Mouse (Mus musculus) gastrocnemius, postnatal 4 days (tissue): ENCODE measurements around the gene Hexim2. TPM values are rescaled to one million over a fixed set of nuclear protein-coding genes. Genes with fewer than 3 reads are reported as not detected.

ENCODE experiments used
- DNase-seq, 2 experiments: peaks; one replicate each; pipeline ENCODE4 v3.0.0; 2021 to 2022; ENCODE audit warnings: low spot score in 2 of 2, mixed read lengths in 2 of 2
- total RNA-seq, 2 experiments: library from RNA; stranded (reverse); gene quantifications; 2 replicates each; pipeline ENCODE4 v1.2.3; 2021

The Hexim2 gene
- total RNA-seq, 2 experiments from 2014 or later: 6.3 to 7.0 TPM

DNA sequence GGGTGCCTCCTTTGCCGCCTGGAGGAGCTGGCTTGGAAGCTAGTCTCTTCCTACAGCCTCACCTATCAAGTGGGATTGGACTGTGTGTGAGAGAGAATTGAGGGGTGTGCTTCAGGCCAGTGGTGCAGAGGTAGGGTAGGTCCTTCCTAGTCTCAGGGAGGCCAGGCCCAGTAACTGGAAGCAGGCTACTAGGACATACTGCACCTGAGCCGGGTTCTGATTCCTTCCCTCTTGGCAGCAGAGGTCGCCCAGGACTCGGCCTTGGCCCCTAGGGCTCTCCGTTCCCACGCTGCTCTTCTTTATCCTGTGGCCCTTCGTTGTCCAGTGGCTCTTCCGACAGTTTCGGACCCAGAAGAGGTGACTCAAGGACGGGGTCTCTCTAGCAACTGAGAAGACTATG, 20.9 kb upstream of the Hexim2 start:
- DNase-seq: no peak

DNA sequence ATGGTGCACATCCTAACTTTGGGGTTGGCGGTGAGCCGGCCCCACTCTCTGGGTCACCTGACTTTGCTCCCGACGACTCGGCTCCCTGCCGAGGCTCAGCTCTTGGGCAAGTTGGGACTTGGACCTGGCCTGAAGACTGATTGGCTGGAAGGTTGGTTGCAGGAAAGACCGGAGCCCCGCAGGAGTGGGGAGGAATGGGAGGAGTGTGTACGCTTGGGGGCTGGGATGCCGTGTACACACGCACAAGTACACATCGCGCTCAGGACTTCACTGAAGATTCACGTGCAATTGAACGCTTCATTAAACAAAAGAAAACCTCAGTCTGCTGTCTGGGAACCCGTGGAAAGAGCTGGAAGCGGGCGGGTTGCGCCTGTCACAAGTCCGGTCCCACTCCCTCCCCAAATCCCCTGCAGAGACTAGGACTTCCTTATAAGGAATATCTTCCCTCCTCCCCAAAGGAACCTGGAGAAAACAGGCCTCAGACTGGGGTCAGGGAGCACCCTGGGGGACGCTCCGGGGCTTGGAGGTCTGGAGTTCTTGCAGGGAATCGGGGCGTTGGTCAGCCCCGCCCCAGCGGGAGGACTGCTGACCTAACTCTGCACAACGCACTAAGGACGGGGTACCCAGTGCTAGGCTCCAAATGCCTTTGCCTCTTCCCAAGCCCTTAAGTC, 20.2 kb upstream of the Hexim2 start:
- peak; percentile 62 to 74 for DNase-seq

DNA sequence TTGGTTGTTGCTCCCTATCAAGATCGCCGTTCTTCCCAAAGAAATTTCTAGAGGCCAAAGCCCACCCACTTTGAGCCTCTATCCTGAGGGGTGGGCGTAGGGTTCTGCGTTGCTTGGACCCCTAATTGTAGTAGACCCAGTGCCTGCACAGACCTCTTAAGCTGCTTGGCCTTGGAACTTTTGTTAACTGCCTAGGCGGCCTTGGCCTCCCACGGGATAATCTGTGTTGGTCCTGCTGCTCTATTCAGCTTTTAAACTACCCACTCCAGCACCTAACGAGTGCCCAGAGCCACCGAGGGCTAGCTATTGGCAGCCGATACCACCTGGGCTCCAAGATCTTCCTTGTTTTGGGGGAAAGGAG, 19.7 kb upstream of the Hexim2 start:
- DNase-seq: no peak

DNA sequence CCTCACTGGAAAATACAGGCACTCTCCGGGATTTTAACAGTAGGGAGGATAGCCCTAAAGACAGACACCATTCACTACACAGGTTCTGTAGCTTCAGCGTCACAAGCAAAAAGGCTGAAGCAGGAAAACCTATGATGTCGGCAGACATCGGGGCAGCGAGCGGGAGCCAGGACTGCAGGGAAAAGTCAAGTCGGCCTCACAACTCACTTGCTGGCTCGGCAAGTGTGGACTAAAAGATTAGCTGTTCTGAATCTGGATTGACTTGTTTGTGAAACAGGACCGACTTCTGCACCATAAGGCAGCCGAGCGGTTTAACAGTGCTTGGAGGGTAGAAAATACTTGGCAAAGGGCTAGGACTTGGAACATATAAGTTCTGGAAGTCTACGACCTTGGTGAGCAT, 19.2 kb upstream of the Hexim2 start:
- no peak for DNase-seq

DNA sequence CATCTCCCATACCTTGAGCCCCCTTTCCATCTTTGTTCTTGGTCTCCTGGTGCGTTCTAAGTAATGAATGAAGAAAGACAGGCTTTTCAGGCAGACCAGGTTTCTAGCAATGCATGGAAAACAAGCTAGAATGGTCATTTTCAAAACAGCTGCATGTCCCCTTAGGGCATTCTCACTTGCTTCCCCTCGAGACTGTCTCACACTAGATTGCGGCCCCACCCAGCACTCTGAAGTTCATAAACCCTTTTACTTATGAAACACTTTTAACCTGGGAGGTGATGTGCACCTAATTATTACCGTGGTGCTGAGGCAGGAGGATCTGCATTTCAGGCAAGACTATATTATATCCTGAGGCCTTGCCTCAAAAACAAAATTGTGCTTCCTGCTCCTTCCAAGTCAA, 18.5 kb upstream of the Hexim2 start:
- no peak for DNase-seq

DNA sequence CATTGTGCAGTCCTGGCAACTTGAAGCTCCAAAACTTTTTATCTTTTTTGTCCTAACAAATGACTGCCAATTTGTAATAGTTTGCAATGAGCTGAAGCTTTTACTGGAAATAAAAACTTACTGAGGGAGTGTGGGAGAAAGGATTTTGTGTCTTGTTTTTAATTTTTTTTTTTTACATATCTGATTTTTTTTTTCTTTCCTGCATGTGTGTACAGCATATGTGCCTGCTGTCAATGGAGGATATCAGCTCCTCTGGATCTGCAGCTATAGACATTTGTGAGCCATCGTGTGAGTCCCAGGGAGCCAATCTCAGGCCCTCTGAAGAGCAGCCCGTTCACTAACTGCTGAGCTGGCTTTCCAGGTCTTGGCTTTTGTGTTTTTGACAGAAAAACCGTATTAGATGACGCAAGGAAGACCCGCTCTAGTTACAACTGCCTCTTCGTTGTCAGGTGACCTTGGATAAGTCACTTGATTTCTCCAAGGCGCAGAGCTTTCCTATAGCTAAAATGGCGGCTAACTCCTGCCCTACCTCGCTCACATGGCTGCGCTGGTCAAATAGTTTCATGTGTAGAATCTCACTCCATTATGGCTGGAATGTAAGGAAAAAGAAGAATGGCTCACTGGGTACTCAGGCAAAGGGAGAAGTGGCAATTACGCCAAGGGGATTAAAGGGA, 17.8 kb upstream of the Hexim2 start:
- DNase-seq: no peak

DNA sequence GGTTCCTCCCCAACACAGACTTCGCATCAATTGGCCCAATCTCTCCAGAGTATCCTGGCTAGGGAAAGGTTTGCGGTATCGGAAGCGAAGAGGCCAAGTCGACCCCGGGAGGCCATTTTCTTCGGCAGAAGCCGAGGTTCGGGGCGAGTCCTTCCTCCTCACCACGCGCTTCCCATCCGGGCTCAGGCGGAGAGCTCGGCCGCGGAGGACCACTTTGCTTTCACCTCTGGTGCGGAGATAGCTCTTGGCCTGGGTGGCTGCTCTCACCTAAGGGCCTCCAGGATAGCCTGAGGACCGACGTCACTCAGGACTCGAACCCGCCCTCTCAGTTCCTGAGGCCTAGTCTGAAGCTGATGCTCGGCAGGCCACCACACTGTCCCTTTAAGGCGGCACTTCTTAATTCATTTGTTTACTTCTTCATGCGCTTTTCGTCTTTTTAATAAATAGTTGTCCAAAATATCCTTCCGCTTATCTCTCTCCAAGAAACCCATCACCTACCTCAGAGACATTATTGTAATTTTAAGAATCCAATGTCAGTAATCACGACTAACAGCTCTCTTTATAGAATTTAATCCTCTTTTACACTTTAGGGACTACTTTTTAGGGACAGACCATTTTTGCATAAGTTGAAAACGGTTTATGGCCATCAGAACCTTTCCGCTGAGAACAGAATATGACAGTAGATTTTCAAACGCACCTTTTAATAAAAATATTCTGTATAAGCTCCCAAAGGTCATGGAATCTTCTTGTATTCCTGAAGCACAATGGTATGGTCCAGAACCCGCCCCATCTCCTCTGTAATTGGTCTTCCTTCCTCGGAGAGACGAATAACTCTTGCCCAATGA, 16.8 kb upstream of the Hexim2 start:
- DNase-seq: peak; percentile 53 to 77

DNA sequence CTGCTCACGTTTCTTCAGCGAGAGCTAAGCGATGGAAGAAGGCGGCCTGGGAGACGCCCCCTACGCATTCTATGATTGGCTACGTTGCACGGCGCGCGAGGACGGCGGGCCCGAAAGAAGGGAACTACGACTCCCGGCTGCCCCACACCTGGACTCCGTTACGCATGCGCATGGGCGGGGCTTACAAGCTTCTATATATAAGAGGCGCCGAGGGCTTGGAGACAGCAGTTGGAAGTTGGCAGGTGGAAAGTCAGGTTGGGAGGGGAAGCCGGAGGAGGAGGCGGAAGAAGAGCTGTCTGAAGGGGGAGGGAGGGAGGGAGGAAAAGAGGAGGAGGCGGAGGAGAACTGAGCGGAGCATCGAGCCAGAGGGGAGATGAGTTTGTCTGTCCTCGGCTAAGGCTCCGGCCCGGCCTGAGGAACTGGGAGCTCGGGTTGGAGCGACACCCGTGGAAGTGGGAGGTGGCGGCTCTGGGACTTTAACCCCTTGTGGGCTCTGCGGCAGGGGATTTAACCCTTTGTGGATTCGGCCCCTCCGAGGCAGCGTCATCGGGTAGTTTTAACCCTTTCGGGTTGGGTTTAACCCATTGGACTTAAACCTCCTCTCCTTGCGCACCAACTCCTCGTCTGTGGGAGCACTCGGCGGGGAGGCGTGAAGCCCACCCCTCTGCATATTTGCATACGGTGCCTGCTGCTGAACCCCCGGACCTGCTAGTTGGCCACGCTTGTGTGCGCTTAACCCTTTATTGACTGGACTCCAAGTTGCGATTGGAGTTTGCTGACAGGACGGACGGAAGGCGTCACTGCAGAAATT, 16.0 kb upstream of the Hexim2 start, which contains the start of gene Hexim1:
Gene Hexim1, plus strand, starts transcription at position 224 of the 811 bp plus-strand sequence.
- peak; percentile 98 to 99 for DNase-seq

DNA sequence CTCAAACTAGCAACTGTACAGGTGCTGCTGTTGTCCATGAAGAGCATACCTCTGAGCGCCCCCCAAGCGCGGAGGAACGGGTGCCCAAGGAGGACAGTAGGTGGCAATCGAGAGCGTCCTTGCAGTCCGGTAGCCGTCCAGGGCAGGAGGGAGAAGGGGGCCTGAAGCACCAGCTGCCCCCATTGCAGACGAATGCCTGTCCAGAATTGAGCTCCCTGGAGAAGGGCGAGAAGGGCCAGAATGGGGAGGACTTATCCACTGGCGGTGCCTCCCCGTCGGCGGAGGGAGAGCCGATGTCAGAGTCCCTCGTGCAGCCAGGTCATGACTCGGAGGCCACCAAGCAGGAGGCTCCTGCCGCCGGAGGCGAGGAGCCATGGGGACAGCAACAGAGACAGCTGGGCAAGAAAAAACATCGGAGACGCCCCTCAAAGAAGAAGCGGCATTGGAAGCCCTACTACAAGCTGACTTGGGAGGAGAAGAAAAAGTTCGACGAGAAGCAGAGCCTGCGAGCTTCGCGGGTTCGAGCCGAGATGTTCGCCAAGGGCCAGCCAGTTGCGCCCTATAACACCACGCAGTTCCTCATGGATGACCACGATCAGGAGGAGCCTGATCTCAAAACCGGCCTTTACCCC, 15.2 kb upstream of the Hexim2 start:
- DNase-seq: peak in 1 of 2 experiments; percentile 82

DNA sequence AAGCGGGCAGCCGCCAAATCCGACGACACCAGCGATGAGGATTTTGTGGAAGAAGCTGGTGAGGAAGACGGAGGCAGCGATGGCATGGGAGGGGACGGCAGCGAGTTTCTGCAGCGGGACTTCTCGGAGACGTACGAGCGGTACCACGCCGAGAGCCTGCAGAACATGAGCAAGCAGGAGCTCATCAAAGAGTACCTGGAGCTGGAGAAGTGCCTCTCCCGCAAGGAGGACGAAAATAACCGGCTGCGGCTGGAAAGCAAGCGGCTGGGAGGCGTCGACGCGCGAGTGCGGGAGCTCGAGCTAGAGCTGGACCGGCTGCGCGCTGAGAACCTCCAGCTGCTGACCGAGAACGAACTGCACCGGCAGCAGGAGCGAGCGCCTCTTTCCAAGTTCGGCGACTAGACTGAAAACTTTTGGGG, 14.6 kb upstream of the Hexim2 start:
- peak in 1 of 2 experiments; percentile 61 for DNase-seq

DNA sequence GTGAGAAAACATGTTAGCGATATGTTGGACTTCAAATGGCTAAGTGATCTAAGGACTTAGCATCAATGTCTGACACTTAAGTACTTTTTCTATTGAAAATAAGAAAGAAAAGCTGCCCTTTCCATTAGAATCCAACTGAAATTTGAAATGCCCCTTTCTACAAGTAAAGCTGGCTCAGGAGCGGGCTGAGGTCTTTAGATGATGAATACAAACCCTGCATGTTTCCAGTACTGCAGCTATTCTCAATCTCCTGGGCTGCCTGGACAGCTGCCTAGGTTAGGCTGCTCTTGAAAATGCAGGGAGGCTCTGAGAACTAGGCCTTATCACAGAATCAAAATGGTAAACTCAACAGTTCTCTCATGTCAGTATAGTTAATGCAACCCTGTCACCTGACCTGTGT, 13.4 kb upstream of the Hexim2 start:
- DNase-seq: no peak

DNA sequence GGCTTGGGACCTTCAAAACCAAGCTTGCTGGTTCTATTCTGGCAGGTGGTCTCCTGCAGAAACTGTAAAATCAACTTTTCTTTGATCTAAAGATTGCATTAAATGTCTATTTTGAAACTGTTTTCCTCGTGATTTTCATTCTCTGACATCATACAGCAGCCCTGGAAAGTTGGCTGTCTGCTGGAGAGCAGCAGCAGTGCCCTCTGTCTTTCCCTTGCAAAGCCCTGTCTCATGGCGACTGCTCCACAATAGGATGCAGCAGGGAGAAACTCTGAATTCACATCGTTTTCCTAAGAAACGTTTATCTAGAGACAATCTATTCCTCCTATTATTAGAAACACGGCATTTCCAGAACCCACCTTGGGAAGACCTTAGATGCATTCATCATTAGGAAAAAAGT, 12.6 kb upstream of the Hexim2 start:
- no peak for DNase-seq

DNA sequence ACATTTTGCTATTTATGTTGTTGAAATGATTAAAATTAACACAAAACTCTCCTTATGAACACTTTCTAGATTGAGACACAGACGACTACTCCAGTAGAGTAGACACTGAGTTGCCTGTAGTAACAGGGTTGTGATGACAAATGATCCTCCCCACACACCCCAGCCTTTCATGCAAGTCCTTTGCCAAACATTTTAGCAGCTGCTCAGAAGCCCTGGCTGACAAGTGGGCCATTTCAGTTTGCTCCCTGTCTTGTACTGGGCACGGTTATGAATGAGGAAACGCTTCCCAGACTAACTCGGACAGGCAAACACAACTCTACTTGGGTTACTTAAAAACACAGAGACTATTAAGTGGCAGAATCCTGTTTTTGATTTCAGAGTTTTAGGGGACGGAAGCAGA, 11.9 kb upstream of the Hexim2 start:
- no peak for DNase-seq

DNA sequence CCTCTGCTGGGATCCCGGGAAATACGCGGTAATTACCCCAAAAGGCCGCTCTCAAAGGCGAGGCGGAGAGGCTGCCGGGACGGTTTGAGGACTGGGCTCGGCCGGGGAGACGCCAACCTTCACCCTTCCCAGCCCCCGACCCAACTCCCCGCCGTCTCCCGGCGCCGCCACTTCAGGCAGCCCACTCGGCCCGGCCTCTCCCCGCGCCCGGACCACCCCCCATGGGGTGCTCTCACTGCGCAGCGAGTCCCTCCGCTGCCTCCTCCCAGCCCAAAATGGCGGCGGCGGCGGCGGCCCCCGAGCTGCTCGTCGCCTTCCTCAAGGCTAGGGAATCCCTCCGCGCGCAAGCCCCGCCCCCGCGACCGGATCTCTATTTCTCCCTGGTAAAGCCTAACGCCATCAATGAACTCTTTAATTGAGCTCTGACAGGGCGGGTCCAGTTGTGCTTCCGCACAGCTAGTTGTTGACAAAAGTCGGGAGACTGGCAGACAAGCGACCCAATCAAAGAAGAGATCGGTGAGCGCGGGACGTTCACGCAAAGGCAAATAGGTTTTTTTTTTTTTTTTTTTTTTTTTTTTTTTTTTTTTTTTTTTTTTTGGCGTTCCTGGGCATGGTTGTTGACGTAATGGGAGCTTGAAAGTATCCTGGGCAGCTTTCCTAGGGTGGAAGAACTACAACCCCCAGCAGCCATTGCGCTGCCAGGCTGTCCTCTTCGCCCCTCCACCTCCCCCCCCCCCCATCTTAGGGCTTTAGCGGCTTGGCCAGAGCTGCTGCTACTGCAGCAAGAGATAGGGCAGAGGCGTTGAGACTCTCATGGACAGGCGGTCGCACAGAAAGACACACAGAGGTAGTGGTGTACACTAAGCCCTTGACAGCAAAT, 587 bp downstream of the Hexim2 start:
- DNase-seq: peak; percentile 99 to 100

DNA sequence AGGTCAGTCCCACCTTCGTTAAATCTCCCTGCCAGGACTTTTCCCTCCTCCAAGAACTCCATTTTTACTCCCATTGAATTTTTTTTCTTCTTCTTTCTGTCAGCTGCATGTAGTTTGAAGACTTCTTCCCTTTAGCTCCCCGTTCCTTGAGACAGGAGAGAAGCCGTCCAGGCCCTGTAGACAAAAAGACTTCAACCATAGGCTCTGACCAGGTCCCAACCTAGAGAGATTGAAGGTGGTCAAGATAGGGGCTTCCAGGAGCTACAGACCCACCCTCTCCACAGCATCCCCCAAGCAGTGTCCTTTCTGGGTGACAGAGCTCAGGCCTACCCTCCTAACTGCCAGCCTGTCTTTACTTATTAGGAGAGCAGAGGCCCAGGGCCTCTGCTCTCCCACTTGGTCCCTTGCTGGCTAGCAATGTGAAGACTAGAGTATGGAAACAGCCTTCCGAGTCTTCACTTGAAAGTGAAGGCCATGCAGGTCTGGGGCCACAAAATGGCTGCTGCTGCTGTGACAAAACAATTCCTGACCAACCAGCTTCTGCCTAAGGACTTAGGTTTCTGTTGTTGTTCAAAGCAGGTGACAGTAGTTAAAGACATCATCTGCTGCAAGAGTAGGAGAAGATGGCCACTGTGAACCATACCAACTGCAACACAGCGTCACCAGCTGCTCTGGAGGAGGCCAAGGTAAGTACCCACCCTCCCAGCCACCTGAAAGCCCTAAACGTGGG, 1.4 kb downstream of the Hexim2 start:
- DNase-seq: no peak

DNA sequence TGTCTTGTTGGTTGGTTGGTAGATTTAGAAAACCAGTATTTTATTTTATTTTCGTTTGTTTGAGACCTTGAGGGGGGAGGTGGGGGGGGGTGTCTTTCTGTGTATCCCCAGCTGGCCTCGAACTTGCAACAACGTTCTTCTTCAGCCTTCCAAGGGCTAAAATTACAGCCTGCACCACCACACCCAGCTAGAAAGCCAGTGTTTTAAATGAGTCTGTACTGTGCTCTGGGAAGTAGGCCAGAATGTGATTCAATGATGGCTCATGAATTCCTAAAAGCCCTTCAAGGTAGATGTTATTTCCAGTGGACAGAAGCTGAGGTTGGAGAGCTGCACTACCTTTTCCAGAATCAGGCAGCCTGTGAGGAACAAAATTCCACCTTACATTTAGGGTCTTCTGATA, 2.0 kb downstream of the Hexim2 start:
- no peak for DNase-seq

DNA sequence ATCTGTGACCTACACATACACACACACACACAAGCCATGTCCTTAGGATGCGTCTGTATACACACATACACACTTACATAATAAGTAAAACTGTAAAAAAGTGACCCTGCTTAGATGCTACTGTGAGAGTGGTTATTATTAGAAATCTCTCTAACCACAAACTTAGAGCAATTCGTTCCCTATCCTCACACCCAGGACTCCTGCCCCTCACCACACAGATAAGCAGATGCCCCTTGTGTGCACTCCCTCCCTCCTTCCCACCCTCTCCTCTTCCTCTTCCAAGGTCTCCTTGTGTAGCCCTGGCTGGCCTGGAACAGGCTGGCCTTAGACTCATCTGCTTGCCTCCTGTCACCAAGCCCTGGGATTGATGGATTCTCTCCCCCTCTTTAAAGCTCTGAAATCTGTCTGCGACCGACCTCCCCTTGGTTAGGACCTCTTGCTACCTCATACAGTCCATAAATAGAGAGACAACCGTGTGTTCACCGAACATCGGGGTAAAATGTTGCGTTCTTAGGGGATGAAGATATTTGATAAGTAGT, 3.9 kb downstream of the Hexim2 start:
- DNase-seq: no peak

DNA sequence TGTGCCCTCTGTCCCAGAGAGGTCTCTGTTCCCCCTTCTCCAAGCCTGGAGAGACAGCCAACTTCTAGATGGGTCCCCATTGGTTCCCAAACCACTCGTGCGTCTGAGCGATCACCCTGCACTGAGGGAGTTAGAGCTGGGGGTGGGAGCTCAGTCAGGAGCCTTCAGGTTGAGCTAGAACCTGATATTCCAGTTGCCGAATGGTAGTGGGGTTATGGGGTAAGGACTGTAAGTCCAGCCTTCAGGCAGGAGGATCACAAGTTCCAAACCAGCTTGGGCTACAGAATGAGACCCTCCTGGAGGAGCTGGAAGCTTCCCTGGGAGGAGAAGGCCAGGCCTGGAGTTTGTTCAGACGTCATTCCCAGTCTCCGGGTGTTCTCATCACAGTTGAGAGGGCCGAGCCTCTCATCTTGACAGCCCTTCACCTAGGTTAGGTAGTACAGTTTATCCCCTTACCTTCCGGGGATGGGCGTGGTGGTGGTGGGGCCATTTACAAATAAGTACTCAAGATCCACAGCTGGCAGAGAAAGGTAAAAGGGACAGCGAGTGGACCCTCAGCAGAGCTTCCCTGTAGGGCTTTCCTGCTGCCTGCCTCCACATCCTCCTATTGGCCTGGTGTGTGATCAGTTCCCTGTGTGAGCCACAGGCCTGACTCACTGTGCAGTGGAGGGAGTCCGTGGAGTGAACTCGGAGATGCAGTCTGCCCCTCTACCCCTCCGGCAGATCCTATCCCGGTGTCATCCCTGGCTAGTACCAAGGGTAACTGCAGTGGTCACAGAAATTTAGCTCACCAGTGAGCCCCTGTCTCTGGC, 7.9 kb downstream of the Hexim2 start:
- no peak for DNase-seq
